Mouse (Mus musculus) midbrain, embryonic 14.5 days (tissue): ENCODE measurements around the gene Paxip1. TPM values are rescaled to one million over a fixed set of nuclear protein-coding genes. Genes with fewer than 3 reads are reported as not detected.

Experiments used
- ATAC-seq: fragments of 200-750 bp; cut with Nextera tagmentation; 2 replicates; pipeline ENCODE4 v1.8.0; 2017; ENCODE audit warnings: moderate number of reproducible peaks, moderate library complexity; ENCODE audit not compliant: low FRiP score, low TSS enrichment
- DNase-seq: peaks from one replicate; pipeline ENCODE4 v3.0.0-alpha.2; 2015
- H3K27ac ChIP-seq: fragments of 300-500 bp; sonication (generic); replicated peaks from 2 replicates; pipeline ENCODE4 v1.5.1; 2014; ENCODE audit warnings: mild to moderate bottlenecking, low read depth, low read length, moderate library complexity
- H3K27me3 ChIP-seq: fragments of 300-500 bp; sonication (generic); 2 replicates; pipeline ENCODE4 v1.6.1; 2014; ENCODE audit warnings: low read length, control low read depth, mixed read lengths; ENCODE audit not compliant: control insufficient read depth, insufficient read depth
- H3K36me3 ChIP-seq: fragments of 300-500 bp; sonication (generic); 2 replicates; pipeline ENCODE4 v1.6.1; 2014; ENCODE audit warnings: low read length, control low read depth; ENCODE audit not compliant: control insufficient read depth, insufficient read depth
- H3K4me1 ChIP-seq: fragments of 300-500 bp; sonication (generic); 2 replicates; pipeline ENCODE4 v1.6.1; 2014; ENCODE audit warnings: mild to moderate bottlenecking, antibody characterized with exemption, low read length, control low read depth; ENCODE audit not compliant: control insufficient read depth, insufficient read depth
- H3K4me2 ChIP-seq: fragments of 300-500 bp; sonication (generic); 2 replicates; pipeline ENCODE4 v1.6.1; 2014; ENCODE audit warnings: mild to moderate bottlenecking, low read length, moderate library complexity
- H3K4me3 ChIP-seq: fragments of 300-500 bp; sonication (generic); replicated peaks from 2 replicates; pipeline ENCODE4 v1.5.1; 2014; ENCODE audit warnings: low read depth, low read length
- H3K9ac ChIP-seq: fragments of 300-500 bp; sonication (generic); replicated peaks from 2 replicates; pipeline ENCODE4 v1.6.1; 2014; ENCODE audit warnings: mild to moderate bottlenecking, low read length, moderate library complexity
- H3K9me3 ChIP-seq: fragments of 300-500 bp; sonication (generic); 2 replicates; pipeline ENCODE4 v1.6.1; 2016; ENCODE audit warnings: low read length, control low read depth, mixed read lengths; ENCODE audit not compliant: control insufficient read depth
- WGBS: fragments of 180-500 bp; shearing (Covaris S2); extraction: QIAGEN DNeasy Blood & Tissue Kit; methylation state at CpG from one replicate; pipeline ENCODE4 v1.1.7; 2014; 5-methylcytosine and 5-hydroxymethylcytosine counted together
- polyA plus RNA-seq: library from polyadenylated mRNA; unstranded; fragments of >200 nt; fragmentation: Nextera tagmentation; extraction: Ambion mirVana; gene quantifications from 2 replicates; pipeline ENCODE4 v1.2.1, GENCODE M21; 2014

Gene Paxip1
- polyA plus RNA-seq, 1 experiment from 2014 or later = 34.1 TPM

- Histone ChIP-seq H3K9ac (no peak overlapping the region), H3K9me3 (no peaks in the 10 kb centered on the region), H3K4me2 (no peak overlapping the region), H3K27me3 (no peaks in the 10 kb centered on the region), H3K4me3 (no peak overlapping the region), H3K36me3 (peaks cover 73% of the 10 kb centered on the region), H3K4me1 (no peaks in the 10 kb centered on the region), H3K27ac (no peak overlapping the region)
- no peak for DNase-seq
- ATAC-seq = no peak
- WGBS = 93% methylated on average over 1 of the region's 1 CpGs
Measured at GRCm38 (mm10) chr5:27744944-27745343, 46.5 kb downstream of the Paxip1 start.

DNA sequence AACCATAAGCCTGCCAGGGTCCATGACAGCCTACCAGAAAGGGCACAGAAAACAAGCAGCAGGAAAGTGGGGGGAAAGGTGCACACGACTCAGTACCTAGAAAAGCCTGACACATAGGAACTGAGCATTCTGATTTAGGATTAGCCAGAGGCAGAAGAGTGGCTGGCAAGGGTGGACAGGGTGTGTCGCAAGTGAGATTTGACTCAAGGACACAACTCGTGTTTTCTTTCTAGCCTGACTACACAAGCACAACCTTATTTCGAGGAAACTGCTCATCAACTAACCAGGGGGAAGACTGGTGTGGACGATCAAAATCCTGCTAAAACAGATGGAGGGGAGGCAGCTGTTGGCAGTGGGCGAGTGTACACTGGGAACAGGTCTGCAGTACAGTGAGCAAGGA lies 52.3 kb downstream of the Paxip1 start:
- Histone ChIP-seq H3K9me3 (no peaks in the 10 kb centered on the region), H3K9ac (no peak overlapping the region), H3K36me3 (peaks cover 36% of the 10 kb centered on the region), H3K27ac (no peak overlapping the region), H3K4me2 (no peak overlapping the region), H3K4me3 (no peak overlapping the region), H3K27me3 (no peaks in the 10 kb centered on the region), H3K4me1 (no peaks in the 10 kb centered on the region)
- ATAC-seq (no peak), DNase-seq (no peak)
- WGBS = 90% methylated on average over 6 of the region's 6 CpGs

GRCm38 (mm10) chr5:27737168-27737567 lies 54.3 kb downstream of the Paxip1 start:
- Histone ChIP-seq H3K4me3 (no peak overlapping the region), H3K9me3 (no peaks in the 10 kb centered on the region), H3K9ac (no peak overlapping the region), H3K4me1 (no peaks in the 10 kb centered on the region), H3K27me3 (no peaks in the 10 kb centered on the region), H3K27ac (no peak overlapping the region), H3K4me2 (no peak overlapping the region), H3K36me3 (peaks cover 16% of the 10 kb centered on the region)
- ATAC-seq = peak; percentile 17; the same call in 1 of the 2 replicates
- DNase-seq = peak; percentile 73
- 10% methylated on average over 3 of the region's 3 CpGs for WGBS

DNA sequence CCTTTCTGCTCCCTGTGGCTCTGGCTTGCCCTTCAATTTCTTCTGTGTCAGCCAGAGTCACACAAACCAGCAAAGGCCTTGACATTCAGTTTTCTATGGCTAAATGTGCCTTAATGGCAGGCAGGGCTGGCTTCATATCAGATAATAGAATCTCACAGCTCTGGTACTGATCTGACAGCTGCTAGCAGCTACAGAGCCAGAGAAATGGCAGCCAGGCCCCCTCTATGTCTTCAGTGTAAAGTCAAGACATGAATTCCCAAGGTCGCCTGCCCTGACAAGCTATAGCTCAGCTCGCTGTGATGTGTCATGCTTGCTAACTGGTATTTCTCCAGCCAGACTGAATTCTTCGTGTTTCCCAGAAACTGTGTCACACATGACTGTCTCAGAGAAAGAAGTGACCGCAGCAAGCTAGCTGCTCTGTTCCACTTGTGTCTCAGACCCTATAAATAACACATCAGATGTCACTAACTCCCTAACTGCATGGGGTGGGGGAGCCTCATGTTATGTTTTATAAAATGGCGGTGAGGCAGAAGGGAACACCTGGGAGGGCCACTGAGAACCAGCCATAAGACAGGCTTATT lies 59.1 kb downstream of the Paxip1 start:
- H3K4me3 ChIP-seq = no peak overlapping the region
- ATAC-seq = no peak
- no peaks in the 10 kb centered on the region for H3K9me3 ChIP-seq
- H3K4me2 ChIP-seq = no peak overlapping the region
- H3K27ac ChIP-seq = peak overlapping the region; percentile 60
- WGBS = 65% methylated on average over 5 of the region's 5 CpGs
- peak; percentile 39 for DNase-seq
- H3K27me3 ChIP-seq = no peaks in the 10 kb centered on the region
- no peaks in the 10 kb centered on the region for H3K36me3 ChIP-seq
- no peaks in the 10 kb centered on the region for H3K4me1 ChIP-seq
- H3K9ac ChIP-seq = no peak overlapping the region

- Histone ChIP-seq H3K27me3 (no peaks in the 10 kb centered on the region), H3K36me3 (no peaks in the 10 kb centered on the region; the same call in 1 of the 2 replicates), H3K9ac (no peak overlapping the region), H3K4me3 (no peak overlapping the region), H3K27ac (peak overlapping the region; percentile 60; the same call in 1 of the 2 replicates), H3K4me2 (no peak overlapping the region), H3K9me3 (no peaks in the 10 kb centered on the region), H3K4me1 (no peaks in the 10 kb centered on the region)
- WGBS = 72% methylated on average over 1 of the region's 1 CpGs
- no peak for ATAC-seq
- no peak for DNase-seq
Measured at GRCm38 (mm10) chr5:27731392-27731791, 60.1 kb downstream of the Paxip1 start.

- Histone ChIP-seq H3K4me2 (no peak overlapping the region), H3K27ac (no peak overlapping the region), H3K9me3 (no peaks in the 10 kb centered on the region), H3K36me3 (peaks cover 5% of the 10 kb centered on the region), H3K4me3 (no peak overlapping the region), H3K27me3 (no peaks in the 10 kb centered on the region), H3K9ac (no peak overlapping the region), H3K4me1 (no peaks in the 10 kb centered on the region)
- whole genome bisulfite sequencing = 74% methylated on average over 5 of the region's 5 CpGs
- ATAC-seq (no peak), DNase-seq (no peak)
Measured at GRCm38 (mm10) chr5:27730666-27731065, 60.8 kb downstream of the Paxip1 start.

DNA sequence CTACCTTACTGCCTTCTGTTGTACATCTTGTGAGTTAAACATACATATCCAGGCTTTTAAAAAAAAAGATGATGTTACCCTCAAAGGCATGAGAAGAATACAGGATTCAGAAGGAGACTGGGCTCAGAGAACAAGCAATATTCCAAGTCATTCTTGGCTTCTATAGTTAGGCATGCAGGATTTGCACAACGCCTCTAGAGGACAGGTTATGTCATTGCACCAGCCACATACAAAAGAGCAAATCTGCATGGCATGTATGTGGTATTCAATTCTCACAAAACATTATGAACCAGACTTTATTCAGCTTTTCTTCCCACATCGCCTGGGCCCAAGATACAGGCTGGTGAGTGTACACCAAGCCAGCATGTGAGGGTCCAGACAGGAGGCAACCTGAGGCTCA lies 67.0 kb downstream of the Paxip1 start:
- Histone ChIP-seq H3K4me1 (no peaks in the 10 kb centered on the region), H3K4me3 (no peak overlapping the region), H3K9me3 (no peaks in the 10 kb centered on the region), H3K27me3 (no peaks in the 10 kb centered on the region), H3K27ac (no peak overlapping the region), H3K36me3 (peaks cover 21% of the 10 kb centered on the region), H3K4me2 (no peak overlapping the region), H3K9ac (no peak overlapping the region)
- ATAC-seq (no peak), DNase-seq (peak; percentile 47)
- 31% methylated on average over 2 of the region's 2 CpGs for WGBS

DNA sequence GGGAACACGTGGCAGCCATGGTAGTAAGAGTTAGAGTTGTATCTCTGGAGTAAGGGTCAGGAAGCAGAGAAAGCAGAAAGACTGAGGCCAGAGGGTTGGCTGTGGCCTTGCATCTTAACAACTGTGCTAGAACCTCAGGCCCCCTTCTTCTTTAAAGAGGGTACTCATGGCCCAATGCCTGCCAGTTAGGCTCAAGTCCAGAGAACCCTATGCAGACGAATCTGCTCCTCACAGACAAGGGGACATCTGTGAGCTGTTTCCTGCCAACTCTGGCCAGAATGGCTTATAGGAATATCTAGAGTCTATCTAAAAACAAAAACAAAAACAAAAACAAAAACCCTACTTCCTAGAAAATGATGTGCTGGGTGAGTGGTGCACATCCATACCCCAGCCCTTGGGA lies 72.2 kb downstream of the Paxip1 start:
- Histone ChIP-seq H3K36me3 (peaks cover 18% of the 10 kb centered on the region; the same call in 1 of the 2 replicates), H3K4me3 (no peak overlapping the region), H3K9me3 (no peaks in the 10 kb centered on the region), H3K4me1 (no peaks in the 10 kb centered on the region), H3K27ac (no peak overlapping the region), H3K27me3 (no peaks in the 10 kb centered on the region), H3K4me2 (no peak overlapping the region), H3K9ac (no peak overlapping the region)
- no peak for DNase-seq
- ATAC-seq = no peak
- 67% methylated on average over 2 of the region's 2 CpGs for WGBS

- Histone ChIP-seq H3K4me3 (no peak overlapping the region), H3K4me1 (no peaks in the 10 kb centered on the region), H3K27me3 (no peaks in the 10 kb centered on the region), H3K9me3 (no peaks in the 10 kb centered on the region), H3K27ac (no peak overlapping the region), H3K4me2 (no peak overlapping the region), H3K36me3 (peaks cover 8% of the 10 kb centered on the region; the same call in 1 of the 2 replicates), H3K9ac (no peak overlapping the region)
- DNase-seq (no peak), ATAC-seq (no peak)
Measured at GRCm38 (mm10) chr5:27717301-27717700, 74.2 kb downstream of the Paxip1 start.
